Mouse (Mus musculus) brain, embryonic 14.5 days (tissue): Measurements from ENCODE around the gene Siglecg. TPM values are rescaled to one million over a fixed set of nuclear protein-coding genes. Genes with fewer than 3 reads are reported as not detected.

ENCODE experiments used
- DNase-seq: peaks from one replicate; pipeline ENCODE4 v3.0.0-alpha.2; 2011; ENCODE audit warnings: low read depth
- CTCF ChIP-seq: fragments of 200-500 bp; IDR thresholded peaks from 2 replicates; pipeline ENCODE4 v1.5.1; 2012; ENCODE audit warnings: inconsistent platforms, mild to moderate bottlenecking, moderate library complexity, borderline replicate concordance; ENCODE audit not compliant: insufficient read depth, insufficient read length; ENCODE audit errors: extremely low read depth
- POLR2A ChIP-seq: fragments of 200-500 bp; IDR thresholded peaks from 2 replicates; pipeline ENCODE4 v1.6.1; 2012; ENCODE audit warnings: mild to moderate bottlenecking, inconsistent platforms, borderline replicate concordance; ENCODE audit not compliant: poor library complexity, insufficient read depth, insufficient read length, severe bottlenecking; ENCODE audit errors: extremely low read depth
- polyA plus RNA-seq: library from polyadenylated mRNA; depleted of rRNA; stranded (reverse); fragments of >200 nt; gene quantifications from 2 replicates; pipeline ENCODE4 v1.2.3, GENCODE M21; 2012

Gene Siglecg
- polyA plus RNA-seq, 1 experiment: 0.03 TPM

- TF ChIP-seq CTCF (peak; percentile 95), POLR2A (no peak)
- peak; percentile 79 for DNase-seq
These were observed 15.1 kb downstream of the Siglecg start for GRCm38 (mm10) chr7:43422995-43423617.

GRCm38 (mm10) chr7:43423991-43424625 lies 16.1 kb downstream of the Siglecg start:
- TF ChIP-seq CTCF (no peak), POLR2A (no peak)
- no peak for DNase-seq

- TF ChIP-seq POLR2A (no peak), CTCF (no peak)
- no peak for DNase-seq
These were observed 19.4 kb downstream of the Siglecg start, which contains the start of gene Lim2 for GRCm38 (mm10) chr7:43427406-43427805. Gene Lim2, plus strand, starts transcription at chr7:43427670.

GRCm38 (mm10) chr7:43429500-43429899 lies 21.5 kb downstream of the Siglecg start:
- no peak for DNase-seq
- no peak for TF ChIP-seq POLR2A
- TF ChIP-seq CTCF: no peak

GRCm38 (mm10) chr7:43432891-43433290 lies 24.9 kb downstream of the Siglecg start:
- TF ChIP-seq POLR2A: no peak
- no peak for TF ChIP-seq CTCF
- DNase-seq: no peak

- TF ChIP-seq POLR2A (no peak), CTCF (no peak)
- DNase-seq: no peak
These were observed 26.7 kb downstream of the Siglecg start for GRCm38 (mm10) chr7:43434676-43435075.

GRCm38 (mm10) chr7:43436341-43437255 lies 28.6 kb downstream of the Siglecg start, which contains the start of gene Nkg7:
Gene Nkg7, plus strand, starts transcription at chr7:43437073.
- no peak for DNase-seq
- TF ChIP-seq POLR2A (no peak), CTCF (no peak)

- DNase-seq: no peak
- TF ChIP-seq POLR2A (no peak), CTCF (no peak)
These were observed 30.6 kb downstream of the Siglecg start for GRCm38 (mm10) chr7:43438611-43439010.

GRCm38 (mm10) chr7:43440482-43440881 lies 32.5 kb downstream of the Siglecg start, which contains the start of gene Cldnd2:
Gene Cldnd2, plus strand, starts transcription at chr7:43440782.
- TF ChIP-seq POLR2A: no peak
- TF ChIP-seq CTCF: no peak
- DNase-seq: no peak

- no peak for DNase-seq
- TF ChIP-seq CTCF (no peak), POLR2A (no peak)
These were observed 33.1 kb downstream of the Siglecg start for GRCm38 (mm10) chr7:43441071-43441470.

GRCm38 (mm10) chr7:43442684-43443083 lies 34.7 kb downstream of the Siglecg start:
- no peak for TF ChIP-seq POLR2A
- TF ChIP-seq CTCF: no peak
- no peak for DNase-seq
